Mouse (Mus musculus): ENCODE results near the gene Ccdc194.
A peak's percentile ranks its signal among the peaks of the same experiment; 100 is the strongest.

Gene Ccdc194

DNA sequence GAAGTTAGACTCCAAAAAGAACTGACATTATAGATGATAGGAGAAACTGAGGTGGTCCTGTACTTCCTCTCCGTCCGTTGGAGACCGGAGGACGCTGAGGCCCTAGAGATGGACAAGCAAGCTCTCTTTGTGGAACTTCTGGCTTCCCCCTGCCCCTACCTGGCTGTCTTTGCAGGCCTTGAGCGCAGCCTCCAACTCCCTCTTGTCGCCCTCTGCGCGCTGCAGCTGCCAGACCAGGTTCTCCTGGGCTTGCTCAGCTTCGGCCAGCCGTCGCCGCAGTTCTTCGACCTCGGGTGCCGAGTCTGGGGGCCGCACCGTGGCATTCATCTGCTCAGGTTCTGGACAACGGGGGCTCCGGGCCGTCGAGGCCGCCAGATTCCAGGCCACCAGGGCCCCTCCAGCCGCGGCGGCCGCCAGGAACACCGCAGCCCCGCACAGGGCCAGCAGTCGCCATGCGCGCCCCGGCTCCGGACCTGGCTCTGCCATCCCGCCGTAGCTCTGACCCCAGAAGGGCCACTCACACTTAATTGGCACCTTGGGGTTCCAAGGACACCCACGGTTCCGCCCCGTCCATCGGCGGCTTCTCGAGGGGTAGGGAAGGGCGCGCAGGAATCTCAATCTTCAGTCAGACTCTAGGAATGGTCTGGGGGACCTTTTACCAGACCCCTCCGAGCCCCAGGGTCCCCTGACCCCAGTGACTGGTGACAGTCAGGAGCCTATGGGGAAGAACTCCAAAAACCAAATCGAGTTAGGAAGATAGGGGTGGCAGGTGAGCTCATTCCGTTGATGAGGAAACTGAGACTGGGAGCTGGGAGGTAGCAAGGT, at the start of gene Ccdc194:
Gene Ccdc194, minus strand, starts transcription at position 486 of the 825 bp plus-strand sequence.
- no peak for DNase-seq (ENCODE audit: low read depth in 2 of 2, low spot score in 2 of 2)

- no peak for DNase-seq (ENCODE audit: low read depth in 2 of 2, low spot score in 2 of 2)
Measured at GRCm38 (mm10) chr8:71575020-71575419, 49.5 kb upstream of the Ccdc194 start.

DNA sequence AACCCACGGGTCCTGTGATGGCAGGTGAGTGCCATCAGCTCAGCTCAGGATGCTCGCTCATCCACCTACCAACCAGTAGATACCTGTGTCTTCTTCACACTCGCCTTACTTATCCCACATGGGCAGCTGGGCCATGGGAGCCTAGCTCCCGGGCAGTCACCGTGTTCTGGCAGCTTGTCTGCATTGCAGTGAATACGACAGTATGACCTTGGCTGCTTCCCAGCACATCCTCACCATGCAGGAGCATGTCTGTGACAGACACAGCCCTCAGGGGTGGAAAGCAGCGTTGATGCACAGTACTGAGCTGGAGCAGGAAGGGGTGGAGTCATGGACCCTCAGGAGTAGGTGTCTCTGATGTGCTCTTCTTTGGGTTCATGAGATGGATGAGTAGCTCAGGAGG, 48.9 kb upstream of the Ccdc194 start:
- no peak for DNase-seq (ENCODE audit: low read depth in 2 of 2, low spot score in 2 of 2)

DNA sequence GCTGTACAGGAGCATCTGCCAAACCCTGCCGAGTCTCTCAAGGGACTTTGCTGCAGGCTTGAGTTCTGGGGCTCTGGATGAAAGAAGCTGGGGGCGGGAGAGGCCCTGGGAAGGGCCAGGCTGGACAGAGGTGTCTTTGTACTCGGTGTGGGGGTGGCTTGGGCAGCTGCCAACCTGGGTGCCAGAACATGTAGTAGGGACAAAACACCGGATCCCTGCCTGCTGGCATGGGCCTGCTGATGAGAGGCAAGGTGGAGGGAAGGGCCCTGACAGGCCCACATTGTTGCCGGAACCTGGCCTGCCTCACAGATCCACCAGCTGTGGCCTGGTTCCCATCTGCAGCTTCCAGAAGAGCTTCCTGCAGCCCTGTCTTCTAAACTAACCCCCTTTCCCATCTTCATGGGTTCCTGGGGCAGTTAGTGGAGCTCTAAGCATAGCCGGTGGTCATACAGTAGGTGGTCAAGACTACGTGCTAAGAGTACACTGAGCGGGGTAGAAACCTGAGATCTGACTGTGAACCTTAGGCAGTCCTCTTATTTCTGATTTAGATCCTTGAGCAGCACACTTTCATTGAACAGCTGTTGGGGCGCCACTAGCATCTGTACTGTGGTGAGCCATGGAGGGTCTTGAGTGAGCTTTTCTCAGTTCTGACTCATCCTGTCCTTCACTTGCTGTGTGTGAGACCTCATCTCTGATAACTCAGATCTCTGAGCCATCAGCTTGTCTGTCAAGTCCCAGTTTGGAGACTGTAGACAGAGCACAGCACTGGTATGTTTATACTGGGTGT, 47.5 kb upstream of the Ccdc194 start:
- DNase-seq (ENCODE audit: low read depth in 2 of 2, low spot score in 2 of 2) = no peak

- no peak for DNase-seq (ENCODE audit: low read depth in 2 of 2, low spot score in 2 of 2)
Measured at GRCm38 (mm10) chr8:71572077-71572476, 46.6 kb upstream of the Ccdc194 start.

- DNase-seq (ENCODE audit: low read depth in 2 of 2, low spot score in 2 of 2) = peak; percentile 76 to 82
Measured at GRCm38 (mm10) chr8:71570291-71570954, 44.9 kb upstream of the Ccdc194 start.

DNA sequence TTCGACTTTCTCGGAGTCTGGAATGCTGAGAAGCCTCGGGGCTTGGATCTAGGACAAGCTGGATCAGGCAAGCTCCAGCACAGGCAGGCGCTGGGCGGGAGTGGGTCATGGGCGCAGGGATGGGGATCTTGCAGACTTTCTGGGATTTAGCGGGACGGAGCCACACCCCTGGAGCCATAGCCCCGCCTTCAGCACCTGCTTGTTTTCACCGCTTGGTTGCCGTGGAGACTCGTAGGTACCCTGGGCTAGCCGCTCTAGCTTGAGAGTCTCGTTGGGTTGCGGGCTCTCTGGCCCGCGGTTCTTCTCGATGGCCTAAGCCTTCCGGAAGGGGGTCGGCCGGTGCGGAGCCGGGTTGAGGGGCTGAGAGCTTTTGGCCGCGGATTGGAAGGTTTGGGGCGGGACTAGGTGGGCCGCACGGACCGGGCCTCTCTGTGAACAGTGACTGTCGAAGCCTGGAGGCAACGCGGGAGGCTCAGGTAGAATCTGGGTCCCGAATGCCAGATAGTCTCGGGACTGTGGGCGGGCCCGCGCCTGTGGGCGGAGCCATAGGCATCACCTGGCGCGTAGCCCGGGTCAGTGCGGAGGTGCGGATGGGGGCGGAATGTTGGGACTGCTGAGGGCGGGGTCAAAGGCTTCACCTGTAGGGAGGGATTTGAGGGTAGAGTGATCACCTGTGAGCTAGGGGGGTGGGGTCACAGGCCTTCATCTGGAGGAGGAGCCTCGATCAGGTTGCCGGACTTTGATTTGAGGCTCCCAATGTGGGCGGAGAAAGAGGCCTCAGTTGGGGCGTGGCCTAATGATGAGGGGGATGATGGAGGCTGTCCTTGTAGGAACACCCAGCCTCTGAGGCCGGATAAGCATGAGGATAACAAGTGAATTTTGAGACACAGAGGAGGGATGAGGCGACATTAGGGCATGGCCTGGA, 44.1 kb upstream of the Ccdc194 start:
- peak; percentile 28 to 44 for DNase-seq (ENCODE audit: low read depth in 2 of 2, low spot score in 2 of 2)

DNA sequence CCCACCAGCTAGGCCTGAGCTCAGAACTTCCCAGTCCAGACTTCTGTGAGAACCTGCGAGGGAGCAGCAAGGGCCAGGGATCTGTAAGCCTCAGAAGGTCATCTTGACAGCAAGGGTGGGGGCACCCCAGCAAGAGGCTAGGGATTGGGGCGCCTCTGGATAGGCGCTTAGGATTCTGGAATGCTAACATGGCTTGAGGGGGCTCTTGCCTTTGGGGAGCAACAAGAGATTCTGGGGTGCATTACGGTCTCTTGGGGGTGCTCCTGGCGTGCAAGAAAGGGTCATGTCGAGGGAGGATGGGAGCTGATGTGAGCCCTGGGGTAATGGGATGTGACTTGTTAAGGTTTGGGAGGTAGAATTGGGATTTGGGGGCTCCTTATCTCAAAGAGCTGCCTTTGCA, 43.4 kb upstream of the Ccdc194 start:
- DNase-seq (ENCODE audit: low read depth in 2 of 2, low spot score in 2 of 2) = no peak

DNA sequence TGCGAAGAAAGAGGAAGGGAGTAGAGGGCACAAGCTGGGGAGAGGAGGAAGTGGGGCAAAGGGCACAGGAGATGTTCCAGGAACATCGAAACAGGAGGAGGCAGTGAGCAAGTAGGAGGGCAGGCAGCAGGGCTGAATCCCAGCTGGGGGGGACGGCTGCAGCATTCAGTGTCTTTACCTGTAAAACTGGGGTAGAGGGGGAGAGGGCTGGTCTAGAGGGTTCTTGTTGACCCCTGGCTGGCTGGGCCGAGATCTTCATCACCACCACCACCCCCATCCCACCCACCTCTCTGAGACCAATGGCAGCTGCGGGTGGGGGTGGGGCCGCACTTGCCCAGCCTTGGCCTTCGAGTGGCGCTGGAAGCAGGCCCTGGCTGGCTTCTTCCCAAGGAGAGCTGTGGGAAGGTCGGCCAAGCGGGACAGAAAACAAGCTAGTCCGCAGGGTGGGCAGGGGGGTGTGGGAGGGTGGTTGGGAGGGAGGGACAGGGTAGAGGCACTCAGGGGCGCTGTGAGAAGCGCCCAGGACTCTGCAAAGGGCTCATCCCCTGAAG, 43.0 kb upstream of the Ccdc194 start, which contains the start of gene Slc27a1:
Gene Slc27a1, plus strand, starts transcription at position 496 of the 551 bp plus-strand sequence.
- DNase-seq (ENCODE audit: low read depth in 2 of 2, low spot score in 2 of 2) = no peak

DNA sequence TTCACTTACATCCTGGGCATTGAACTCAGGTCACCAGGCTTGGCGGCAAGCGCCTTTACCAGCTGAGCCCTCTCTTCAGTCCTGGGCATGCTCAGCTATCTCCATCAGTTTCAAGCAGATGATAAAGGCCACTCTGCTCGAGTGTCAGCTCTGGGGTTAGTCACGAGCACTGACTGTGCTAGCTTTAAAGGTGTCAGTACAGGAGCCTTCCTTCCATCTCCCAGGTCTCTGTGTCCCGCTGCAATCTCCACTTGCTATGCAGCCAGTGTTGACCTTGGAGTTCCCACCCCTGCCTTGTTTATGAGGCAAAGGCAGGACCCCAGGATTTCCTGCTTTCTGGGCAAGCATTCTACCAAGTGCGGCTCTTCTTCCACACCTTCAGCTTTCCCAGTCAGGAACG, 42.1 kb upstream of the Ccdc194 start:
- DNase-seq (ENCODE audit: low read depth in 2 of 2, low spot score in 2 of 2) = no peak

GRCm38 (mm10) chr8:71566501-71566900, 41.0 kb upstream of the Ccdc194 start, which contains the start of gene Nxnl1:
Nxnl1 (minus strand) TSS chr8:71566601.
- no peak for DNase-seq (ENCODE audit: low read depth in 2 of 2, low spot score in 2 of 2)

DNA sequence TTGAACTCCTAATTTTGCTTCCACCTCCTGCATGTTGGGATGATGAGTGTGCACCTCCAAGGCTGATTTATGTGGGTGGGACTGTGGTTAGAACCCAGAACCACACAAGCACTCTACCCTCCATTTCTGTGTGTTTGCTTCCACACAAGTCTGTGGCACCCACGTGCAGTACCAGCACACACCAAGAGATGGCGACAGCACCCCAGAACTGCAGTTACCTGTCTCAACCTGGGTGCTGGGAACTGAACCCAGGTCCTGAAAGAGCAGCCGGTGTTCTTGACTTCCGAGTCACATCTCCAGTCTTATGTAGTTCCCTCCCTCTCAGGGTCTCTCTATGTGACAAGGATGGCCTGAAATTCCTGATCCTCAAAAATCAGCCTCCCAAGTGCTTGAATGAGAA, 38.5 kb upstream of the Ccdc194 start:
- DNase-seq (ENCODE audit: low read depth in 2 of 2, low spot score in 2 of 2) = no peak

GRCm38 (mm10) chr8:71562751-71563150, 37.2 kb upstream of the Ccdc194 start:
- DNase-seq (ENCODE audit: low read depth in 2 of 2, low spot score in 2 of 2) = peak; percentile 58 to 71

DNA sequence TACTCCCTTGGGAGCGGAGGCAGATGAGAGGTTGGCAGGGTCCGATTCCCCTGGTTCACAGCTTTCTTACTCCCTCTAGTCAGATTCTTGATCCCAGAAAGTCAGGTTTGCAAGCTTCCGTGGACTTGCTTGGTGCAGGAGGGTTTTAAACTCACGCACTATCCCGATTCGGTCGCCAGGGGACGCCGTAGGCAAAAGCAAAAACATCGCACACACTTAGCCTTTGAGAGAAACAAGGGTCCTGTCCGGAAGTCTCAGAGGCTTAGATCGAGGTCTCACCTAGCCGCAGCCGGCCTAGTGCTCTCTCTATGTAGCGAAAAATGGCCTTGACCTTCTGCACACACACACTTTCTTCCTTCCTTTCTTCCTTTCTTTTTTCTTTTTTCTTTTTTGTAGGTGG, 35.9 kb upstream of the Ccdc194 start:
- peak; percentile 55 to 69 for DNase-seq (ENCODE audit: low read depth in 2 of 2, low spot score in 2 of 2)

- DNase-seq (ENCODE audit: low read depth in 2 of 2, low spot score in 2 of 2) = no peak
Measured at GRCm38 (mm10) chr8:71560765-71561164, 35.3 kb upstream of the Ccdc194 start.

DNA sequence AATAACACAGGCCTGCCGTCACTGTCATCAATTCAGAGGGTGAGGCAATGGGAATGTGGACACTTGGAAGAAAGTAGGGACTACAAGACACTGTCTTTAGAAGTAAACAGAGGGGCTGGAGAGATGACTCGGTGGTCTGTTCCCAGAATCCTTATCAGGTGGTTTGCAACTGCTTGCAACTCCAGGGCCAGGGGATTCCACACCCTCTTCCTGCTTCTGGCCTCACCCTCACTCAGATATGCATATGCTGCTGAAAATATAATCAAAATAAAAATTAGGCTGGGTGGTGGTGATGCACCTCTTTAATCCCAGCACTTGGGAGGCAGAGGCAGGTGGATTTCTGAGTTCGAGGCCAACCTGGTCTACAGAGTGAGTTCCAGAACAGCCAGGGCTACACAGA, 34.6 kb upstream of the Ccdc194 start:
- DNase-seq (ENCODE audit: low read depth in 2 of 2, low spot score in 2 of 2) = no peak

GRCm38 (mm10) chr8:71558958-71559690, 33.6 kb upstream of the Ccdc194 start:
- DNase-seq (ENCODE audit: low read depth in 2 of 2, low spot score in 2 of 2) = peak; percentile 29 to 53

- DNase-seq (ENCODE audit: low read depth in 2 of 2, low spot score in 2 of 2) = peak in 1 of 2 experiments; percentile 23
Measured at GRCm38 (mm10) chr8:71558071-71558957, 32.8 kb upstream of the Ccdc194 start, which contains the start of gene Tmem221. Tmem221 (minus strand) TSS chr8:71558871.

Measured in CD8-positive naive resting alpha-beta T cell, adult 2 months (primary cell).